Mouse (Mus musculus) cerebellum, postnatal 25 days (tissue): ENCODE measurements around the gene Abcb7.

Experiments used
- DNase-seq, 2 experiments: peaks; one replicate each; pipeline ENCODE4 v3.0.0; 2021; ENCODE audit warnings: mixed read lengths in 2 of 2

Gene Abcb7

DNA sequence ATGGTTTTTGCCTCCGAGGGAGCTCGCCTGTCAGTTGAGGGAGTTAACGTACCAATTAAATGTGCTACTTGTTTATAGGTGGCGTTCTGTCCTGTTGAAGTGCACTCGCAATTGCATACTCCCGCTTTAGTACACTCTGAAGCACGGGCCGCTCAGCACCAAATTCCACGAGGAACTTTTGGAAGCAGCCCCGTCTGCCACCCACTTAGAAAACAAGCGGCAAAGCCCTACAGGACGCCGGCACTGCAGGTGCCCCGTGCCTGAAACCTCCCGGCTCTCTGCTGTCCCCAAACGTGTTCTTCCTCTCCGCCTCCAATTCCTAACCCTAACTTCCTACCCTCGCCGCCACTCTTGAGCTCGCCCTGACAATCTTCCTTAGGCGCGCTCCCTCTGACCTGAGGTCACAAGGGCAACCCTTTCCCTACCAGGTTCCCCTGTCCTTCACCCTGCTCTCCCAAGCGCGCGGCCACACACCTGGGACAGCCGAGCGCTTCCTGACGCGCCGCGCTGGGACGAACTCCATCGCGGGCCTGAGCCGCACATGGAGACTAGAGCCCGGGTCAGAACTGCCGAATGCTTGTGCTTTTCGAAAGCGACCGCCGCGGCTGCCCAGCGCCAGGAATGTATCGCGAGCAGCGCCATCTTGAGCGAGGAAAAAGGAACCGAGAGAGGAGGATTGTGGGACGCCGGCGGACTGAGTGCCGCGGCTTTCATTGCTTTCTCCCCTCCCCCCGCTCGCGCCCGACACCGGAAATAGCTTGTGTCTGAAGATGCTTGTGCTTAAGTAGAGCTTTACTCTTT is at the start of gene Abcb7:
Gene Abcb7 (minus strand): TSS at position 674 of the 801 bp plus-strand sequence.
- peak; percentile 84 to 91 for DNase-seq

DNA sequence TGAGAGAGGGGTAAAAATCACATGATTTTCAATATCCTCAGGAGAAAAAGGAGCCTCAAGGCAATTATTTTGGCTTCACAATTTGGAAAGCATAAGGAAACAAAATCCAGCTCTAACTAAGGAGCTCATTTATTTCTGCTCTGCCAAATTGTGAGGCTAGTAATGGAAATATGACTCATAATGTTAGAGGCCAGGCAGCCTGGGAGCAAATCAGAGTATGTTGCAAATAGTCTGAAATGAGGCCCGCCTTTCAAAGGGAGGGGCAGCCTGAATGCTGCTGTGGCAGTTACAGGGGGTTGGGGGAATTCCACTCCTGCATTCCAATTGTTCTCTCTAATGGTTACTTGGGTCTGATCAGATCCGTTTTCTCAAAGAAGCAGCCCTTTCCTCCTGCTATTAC is 48.1 kb upstream of the Abcb7 start:
- no peak for DNase-seq

DNA sequence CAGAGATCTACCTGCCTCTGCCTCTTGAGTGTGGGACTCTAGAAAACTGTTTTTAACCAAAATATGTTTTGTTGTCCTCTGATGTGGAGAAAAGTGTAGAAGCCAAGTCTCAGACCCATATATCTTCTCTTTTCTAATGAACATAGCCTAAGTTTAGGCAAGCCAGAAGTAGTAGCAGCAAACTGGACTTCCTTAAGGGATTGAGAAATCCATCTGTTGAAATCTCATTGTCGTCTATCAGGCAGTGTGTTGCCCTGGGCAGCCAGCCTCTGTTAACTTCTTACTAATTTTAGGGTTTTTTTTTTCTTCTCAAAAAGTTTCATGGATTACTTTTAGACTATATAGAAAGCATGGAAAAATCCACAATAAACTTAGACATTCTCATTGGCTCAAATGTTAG is 38.8 kb upstream of the Abcb7 start:
- no peak for DNase-seq

DNA sequence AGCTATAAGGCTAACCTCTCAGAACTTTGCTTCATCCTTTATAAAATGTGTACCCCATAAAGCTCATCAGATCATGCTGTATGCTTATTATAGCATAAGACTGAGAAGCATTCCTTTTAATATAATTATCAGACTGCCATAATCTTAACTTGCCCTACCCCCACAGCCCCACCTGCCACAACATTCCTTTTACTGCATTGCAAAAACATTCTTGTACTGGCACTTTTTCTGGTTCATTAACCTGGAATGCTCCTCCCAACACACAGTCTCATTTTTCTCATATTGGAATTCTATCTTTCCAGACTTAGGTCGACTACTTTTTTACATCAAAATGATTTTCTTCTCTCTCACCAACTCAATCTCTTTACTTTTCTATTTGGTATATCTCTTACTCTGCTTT is 19.8 kb upstream of the Abcb7 start:
- DNase-seq = no peak

DNA sequence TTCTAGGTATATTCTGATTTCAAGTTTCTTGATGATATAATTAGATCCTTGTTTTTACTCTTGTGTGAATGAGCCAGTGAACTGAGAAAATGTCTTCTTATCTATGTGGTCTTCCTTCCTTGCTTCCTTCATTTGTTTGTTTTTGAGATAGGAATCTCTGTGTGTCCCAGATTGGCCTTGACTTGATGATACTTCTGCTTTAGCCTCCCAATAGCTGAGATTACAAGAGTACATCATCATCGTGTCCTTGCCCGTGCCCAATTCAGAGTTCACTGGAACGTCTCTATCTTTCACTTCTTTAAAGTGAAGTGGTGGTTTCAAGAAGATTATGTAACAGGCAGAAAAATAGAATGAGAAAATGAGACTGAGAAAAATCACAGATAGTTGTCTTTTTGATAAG is 14.5 kb upstream of the Abcb7 start:
- no peak for DNase-seq

DNA sequence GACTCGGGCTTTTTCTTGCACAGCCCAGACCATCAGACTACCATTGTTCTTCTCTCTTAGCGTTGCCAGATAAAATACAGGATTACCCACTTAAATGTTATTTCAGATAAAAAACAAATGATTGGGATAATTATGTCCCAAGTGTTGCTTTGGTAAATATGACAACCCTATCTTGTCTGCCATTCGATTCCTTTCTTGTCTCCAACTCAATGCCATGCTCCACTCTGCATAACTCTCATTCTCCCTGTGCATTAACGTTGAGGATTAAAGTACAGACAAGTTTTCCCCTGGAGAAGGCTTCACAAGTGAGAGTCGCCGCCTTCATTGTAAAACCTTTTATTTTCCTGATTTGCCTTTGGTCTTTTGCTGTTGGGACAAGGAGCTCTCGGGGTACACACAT is 339 bp upstream of the Abcb7 start:
- no peak for DNase-seq

DNA sequence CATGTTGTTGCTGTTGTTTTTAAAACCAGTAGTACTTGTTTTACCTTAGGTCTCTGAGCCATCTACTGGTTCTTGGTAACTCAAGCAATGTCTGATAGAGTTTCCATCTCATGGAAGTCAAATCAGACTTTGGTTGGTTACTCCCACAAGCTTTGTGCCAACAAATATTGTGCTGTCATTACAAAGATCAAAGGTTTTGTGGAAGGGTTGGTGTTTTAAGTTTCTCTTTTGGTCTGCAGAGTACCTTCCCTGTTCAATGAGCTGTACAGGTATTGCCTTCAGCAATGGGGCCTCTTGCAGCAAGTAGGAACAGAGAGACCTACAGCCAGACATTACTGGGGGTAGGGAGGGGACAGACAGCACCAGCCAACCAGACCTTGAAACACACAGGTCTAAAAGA is 5.5 kb downstream of the Abcb7 start:
- DNase-seq = no peak

DNA sequence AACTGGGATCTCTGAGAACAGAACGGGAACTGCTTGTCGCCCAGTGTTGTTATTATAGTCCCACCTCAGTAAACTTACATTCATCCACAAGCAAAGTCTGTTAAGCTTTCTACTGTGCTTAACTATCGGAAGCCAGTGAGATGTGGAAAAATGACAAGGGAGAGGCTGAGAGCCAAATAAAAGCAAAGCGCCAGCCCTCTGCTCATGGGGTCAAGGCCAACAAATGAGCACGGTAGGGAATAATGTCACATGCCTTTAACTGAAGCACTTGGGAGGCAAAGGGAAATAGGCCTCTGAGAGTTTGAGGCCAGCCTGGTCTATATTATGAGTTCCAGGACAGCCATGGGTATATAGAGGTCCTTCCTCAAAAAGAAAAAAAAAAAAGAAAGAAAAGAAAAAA is 11.2 kb downstream of the Abcb7 start:
- peak in 1 of 2 experiments; percentile 5 for DNase-seq

DNA sequence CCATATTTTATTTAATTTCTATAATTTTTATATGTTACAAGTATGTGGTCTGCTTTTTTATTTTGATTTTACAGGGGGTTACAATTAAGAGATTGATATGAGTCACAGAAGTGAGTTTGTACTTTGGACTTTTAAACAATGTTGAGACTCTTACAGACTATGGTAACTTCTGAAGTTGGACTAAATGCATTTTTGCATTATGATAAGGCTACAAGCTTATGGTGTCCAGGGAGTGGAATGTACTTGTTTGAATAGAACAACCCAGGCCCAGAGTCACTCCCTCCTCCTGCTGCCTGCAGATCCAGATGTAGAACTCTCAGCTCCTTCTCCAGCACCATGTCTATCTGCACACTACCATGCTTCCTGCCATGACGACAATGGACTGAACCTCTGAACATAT is 12.5 kb downstream of the Abcb7 start:
- DNase-seq = no peak

DNA sequence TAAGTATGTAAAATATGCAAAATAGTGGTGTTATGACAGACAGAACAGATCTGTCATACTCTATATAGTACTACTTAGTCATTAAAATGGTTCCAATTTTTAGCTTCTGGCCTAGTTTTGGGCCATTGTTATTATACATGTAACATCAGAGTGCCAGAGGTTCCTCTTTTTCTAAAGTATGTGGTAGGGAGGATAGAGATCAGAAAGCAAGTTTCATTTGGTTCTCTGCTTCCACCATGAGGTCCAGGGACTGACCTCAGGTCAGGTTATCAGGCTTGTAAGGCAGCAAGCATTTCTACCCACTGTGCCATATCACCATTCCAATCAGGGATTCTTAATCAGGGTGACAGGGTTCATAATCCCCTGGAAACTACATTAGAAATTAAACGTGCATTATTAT is 16.1 kb downstream of the Abcb7 start:
- DNase-seq = no peak

DNA sequence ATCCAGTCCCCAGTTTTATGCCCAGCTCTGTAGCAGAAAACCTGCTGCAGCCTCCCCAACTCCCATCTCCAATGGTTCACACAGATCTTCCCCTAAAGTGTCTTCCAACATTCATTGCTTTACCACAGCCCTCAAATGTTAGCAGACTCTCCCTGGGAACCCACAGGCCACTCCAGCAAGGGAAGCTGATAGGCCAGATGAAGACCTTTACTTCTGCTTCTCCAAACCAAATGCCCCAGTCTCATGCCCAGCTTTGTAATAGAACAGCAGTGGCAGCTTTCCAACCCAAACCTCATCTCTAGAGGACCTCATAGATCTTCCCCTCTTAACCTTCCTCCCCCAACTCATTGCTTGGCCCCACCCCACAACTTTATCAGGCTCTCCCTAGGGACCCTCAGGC is 54.0 kb downstream of the Abcb7 start:
- DNase-seq = no peak

DNA sequence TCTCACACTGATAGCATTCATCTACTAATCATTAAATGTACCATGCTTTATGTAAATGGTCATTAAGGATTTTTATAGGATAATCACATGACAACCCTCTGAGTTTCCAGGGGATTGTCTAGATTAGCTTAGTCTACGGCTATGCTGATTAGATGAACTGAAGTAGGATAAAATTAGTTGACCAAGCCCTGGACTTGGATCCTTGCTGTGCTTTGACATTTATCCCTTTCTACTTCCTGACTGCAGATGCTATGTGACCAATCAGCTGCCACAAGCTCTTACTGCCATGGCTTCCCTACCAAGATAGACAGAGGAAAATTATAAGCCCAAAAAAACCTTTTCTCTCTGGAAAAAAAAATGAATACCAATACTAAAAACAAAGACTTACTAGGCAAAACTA is 57.8 kb downstream of the Abcb7 start:
- no peak for DNase-seq

DNA sequence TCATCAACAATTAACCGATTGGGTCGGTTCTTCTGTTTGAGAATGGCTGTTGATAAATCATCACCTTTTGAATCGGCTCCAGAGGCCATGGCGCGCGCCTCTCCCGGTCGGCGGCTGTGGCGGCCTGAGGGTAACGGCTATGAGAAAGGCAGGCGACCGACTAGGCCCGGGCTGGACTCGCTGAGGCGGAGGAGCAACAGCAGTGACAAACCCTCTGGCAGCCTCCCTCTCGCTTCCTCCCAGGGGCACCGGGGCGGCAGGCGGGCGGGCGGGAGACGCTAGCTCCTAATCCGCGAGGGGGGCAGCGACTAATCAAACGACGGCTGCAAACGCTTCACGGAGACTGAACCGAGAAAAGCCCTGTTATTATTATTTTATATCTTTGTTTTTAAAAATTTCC is 65.5 kb downstream of the Abcb7 start:
- peak; percentile 33 to 55 for DNase-seq

DNA sequence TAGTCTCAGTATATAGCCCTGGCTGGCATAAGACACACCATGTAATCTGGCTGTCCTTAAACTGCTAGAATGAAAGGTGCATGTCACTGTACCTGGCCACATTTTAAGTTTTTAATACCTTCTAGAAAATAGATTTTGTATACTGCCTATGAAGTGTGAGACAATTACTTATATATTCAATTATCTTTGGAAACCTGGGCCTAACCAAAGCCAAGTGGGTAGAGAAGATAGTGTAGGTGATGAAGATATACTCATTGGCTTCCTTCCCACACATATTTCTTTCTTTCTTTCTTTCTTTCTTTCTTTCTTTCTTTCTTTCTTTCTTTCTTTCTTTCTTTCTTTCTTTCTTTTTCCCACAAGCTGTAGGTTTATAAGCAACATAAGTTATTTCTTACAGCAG is 121.9 kb downstream of the Abcb7 start:
- no peak for DNase-seq

DNA sequence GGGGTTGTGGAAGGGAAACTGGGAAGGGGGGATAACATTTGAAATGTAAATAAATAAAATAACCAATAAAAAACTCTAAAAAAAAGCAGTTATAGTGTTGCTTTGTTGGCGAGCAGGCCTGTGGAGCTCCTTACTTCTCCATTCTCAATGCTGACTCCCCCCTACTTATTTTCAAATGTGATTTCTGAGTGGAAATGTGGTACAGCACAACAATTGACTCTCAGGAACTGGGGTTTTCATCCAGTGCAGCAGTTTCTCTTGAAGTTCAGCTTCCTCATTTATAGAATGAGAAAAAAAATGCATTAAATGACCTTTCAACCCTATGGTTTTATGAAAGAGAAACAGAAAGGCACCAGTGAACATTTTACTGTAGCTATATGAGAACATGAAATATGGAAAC is 133.8 kb downstream of the Abcb7 start:
- DNase-seq = no peak

DNA sequence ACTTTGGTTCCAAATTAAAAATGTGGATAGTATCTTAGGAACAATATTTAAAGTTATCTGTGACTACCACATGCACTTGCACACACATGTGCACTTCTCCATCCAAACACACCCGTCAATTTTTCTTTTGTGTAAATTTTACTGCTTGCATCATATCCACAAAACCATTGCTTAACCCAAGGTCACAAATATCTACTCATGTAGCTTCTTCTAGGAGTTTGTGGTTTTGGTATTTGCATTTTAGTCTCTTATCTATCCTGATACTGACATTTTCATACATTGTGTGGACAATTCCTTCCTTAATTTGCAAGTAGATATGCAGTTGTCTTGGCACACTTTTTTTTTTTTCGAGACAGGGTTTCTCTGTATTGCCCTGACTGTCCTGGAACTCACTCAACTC is 149.3 kb downstream of the Abcb7 start:
- no peak for DNase-seq

DNA sequence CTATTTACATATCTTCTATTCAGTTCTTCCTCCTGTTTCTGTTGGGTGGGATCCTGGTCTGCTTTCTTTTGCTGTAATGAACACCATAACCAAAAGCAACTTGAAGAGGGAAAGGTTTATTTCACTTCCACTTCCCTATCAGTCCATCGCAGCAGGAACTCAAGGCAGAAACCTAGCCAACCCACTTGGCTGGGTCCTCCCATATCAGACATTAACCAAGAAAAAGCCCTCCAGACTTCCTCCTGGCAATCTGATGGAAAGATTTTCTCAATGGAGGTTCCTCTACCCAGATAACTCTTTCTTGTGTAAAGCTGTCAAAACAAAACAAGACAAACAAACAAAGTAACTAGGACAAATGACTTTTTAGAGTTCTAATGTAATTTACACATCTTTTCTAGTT is 151.2 kb downstream of the Abcb7 start:
- no peak for DNase-seq

DNA sequence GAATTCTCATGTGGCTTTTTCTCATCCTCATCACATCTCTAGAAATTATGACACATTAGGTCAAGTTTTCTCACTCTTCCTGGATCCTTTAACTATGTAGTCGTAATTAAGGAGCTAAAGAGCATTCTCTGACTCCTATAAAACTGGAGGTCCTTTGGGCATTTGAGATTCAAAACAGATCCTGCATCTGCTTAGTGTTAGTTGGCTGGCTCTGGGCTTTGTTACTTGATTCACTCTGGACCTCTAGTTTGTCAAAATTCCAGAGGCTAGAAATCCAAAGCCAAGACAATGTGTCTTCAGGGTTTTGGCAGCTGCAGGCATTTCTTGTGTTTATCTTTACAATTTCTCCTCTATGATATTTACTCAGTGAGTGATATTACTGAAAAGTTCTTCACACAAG is 157.1 kb downstream of the Abcb7 start:
- DNase-seq = no peak
